ENCODE assay signal across 25 mouse cellular contexts in genomic region chr11:99846746-99847145, GRCm38 (mm10). TPM values are rescaled to one million over a fixed set of nuclear protein-coding genes. Genes with fewer than 3 reads are reported as not detected.
DNase-seq lines count a peak whose midpoint lies in the region; ATAC-seq and TF ChIP-seq lines count a peak whose summit lies in the region.
"Had no signal": no experiment of that assay in that cellular context is flagged by ENCODE, and none has a peak within 500 bp of the region (broad histone marks: within the 10 kb centered on the region; RNA-seq: fewer than 3 reads in every experiment).

No protein-coding gene starts in this region.

- peak overlapping the region; percentile 14 for H3K4me3 ChIP-seq in megakaryocyte, embryonic 14.5 days (replicated peaks)
- H3K4me3 ChIP-seq in myocyte: no peak overlapping the region
- H3K4me3 ChIP-seq: embryonic facial prominence, embryonic 10.5 days; embryonic facial prominence, embryonic 12.5 days; forebrain, embryonic 15.5 days had no signal

- no peak for TF ChIP-seq POLR2A in myocyte (IDR thresholded peaks at IDR 0.05; ENCODE audit: insufficient read length, low read depth)

- H3K79me2 ChIP-seq in myocyte (ENCODE audit: control insufficient read depth, insufficient read depth): no peaks in the 10 kb centered on the region

- H3K4me1 ChIP-seq in megakaryocyte, embryonic 14.5 days: no peaks in the 10 kb centered on the region
- H3K4me1 ChIP-seq: embryonic facial prominence, embryonic 10.5 days; embryonic facial prominence, embryonic 12.5 days had no signal

- no peaks in the 10 kb centered on the region for H3K27me3 ChIP-seq in megakaryocyte, embryonic 14.5 days (replicated peaks)
- H3K27me3 ChIP-seq in myocyte (ENCODE audit: control insufficient read depth, insufficient read depth, insufficient read length): no peaks in the 10 kb centered on the region
- H3K27me3 ChIP-seq: embryonic facial prominence, embryonic 12.5 days; forebrain, embryonic 15.5 days had no signal

- H3ac ChIP-seq in myocyte (ENCODE audit: control insufficient read depth, insufficient read length): no peak overlapping the region

- H3K9me3 ChIP-seq in megakaryocyte, embryonic 14.5 days: no peaks in the 10 kb centered on the region
- H3K9me3 ChIP-seq: embryonic facial prominence, embryonic 10.5 days; embryonic facial prominence, embryonic 12.5 days; forebrain, embryonic 15.5 days had no signal

- no peaks in the 10 kb centered on the region for H3K36me3 ChIP-seq in megakaryocyte, embryonic 14.5 days (replicated peaks; ENCODE audit: low read length)
- no peaks in the 10 kb centered on the region for H3K36me3 ChIP-seq in myocyte (ENCODE audit: control insufficient read depth, insufficient read depth)
- H3K36me3 ChIP-seq: embryonic facial prominence, embryonic 10.5 days; embryonic facial prominence, embryonic 12.5 days; forebrain, embryonic 15.5 days had no signal

- DNase-seq in cerebellum, postnatal 10 days: peak; percentile 8 to 11
- DNase-seq in cerebellum, adult 11-12 months: no peak
- DNase-seq in kidney, postnatal 25 days: no peak
- DNase-seq: adrenal gland, adult 8-10 months; adrenal gland, postnatal 14 days; adrenal gland, postnatal 36 days; B cell, adult 2 months; cerebellum, adult 18-20 months; cerebellum, adult 8-10 months; cerebellum, adult 9-11 months; cerebellum, postnatal 25 days; forebrain, postnatal 0 days had no signal

- H3K4me2 ChIP-seq in myocyte (ENCODE audit: low read depth): no peak overlapping the region
- H3K4me2 ChIP-seq: embryonic facial prominence, embryonic 12.5 days; forebrain, embryonic 15.5 days had no signal

- ATAC-seq in megakaryocyte, adult 5-6 weeks (ENCODE audit: poor library complexity, severe bottlenecking): no peak
- ATAC-seq: activated CD4-positive, CD25-positive, alpha-beta regulatory T cell, adult 4 months; forebrain, embryonic 15.5 days; forebrain, postnatal 0 days; Patski had no signal

TF ChIP-seq in myocyte, 11 proteins besides CTCF, POLR2A, EP300 and RAD21:
- TF ChIP-seq TCF12 (IDR thresholded peaks at IDR 0.05; ENCODE audit: insufficient read depth, poor library complexity, severe bottlenecking): no peak
- no peak for TF ChIP-seq CEBPB (IDR thresholded peaks at IDR 0.05; ENCODE audit: insufficient read depth, poor library complexity, severe bottlenecking)
- TF ChIP-seq TCF3 (IDR thresholded peaks at IDR 0.05; ENCODE audit: insufficient read length, low read depth): no peak
- TF ChIP-seq MAX (IDR thresholded peaks at IDR 0.05; ENCODE audit: low read depth): no peak
- no peak for TF ChIP-seq SRF (IDR thresholded peaks at IDR 0.05; ENCODE audit: control insufficient read depth, insufficient read length, low read depth)
- TF ChIP-seq POLR2AphosphoS2 (IDR thresholded peaks at IDR 0.05; ENCODE audit: insufficient read length, low read depth): no peak
- TF ChIP-seq USF1 (IDR thresholded peaks at IDR 0.05; ENCODE audit: low read depth): no peak
- peak in 2 of 3 experiments; percentile 39 to 56 for TF ChIP-seq MYOD1 (IDR thresholded peaks at IDR 0.05; ENCODE audit: control insufficient read depth in 1 of 3, insufficient read length in 2 of 3, low read depth in 2 of 3)
- no peak for TF ChIP-seq REST (IDR thresholded peaks at IDR 0.05; ENCODE audit: insufficient read depth, insufficient read length)
- TF ChIP-seq MYOG (IDR thresholded peaks at IDR 0.05; ENCODE audit: control insufficient read depth in 1 of 3, insufficient read depth in 1 of 3, insufficient read length in 2 of 3, low read depth in 2 of 3): peak in 2 of 3 experiments; percentile 2 to 32
- TF ChIP-seq E2F4 (IDR thresholded peaks at IDR 0.05; ENCODE audit: insufficient read depth): no peak

RNA-seq across cellular contexts. Expression of gene Krtap4-16, which starts 4.7 kb away (rescaled TPM):
- polyA plus RNA-seq in megakaryocyte, embryonic 14.5 days (2012; ENCODE audit: insufficient read depth, low replicate concordance): not detected in 2 replicates
- not detected in 2 replicates for total RNA-seq in megakaryocyte, adult 5-6 weeks (2015)
- not detected in 2 replicates for total RNA-seq in megakaryocyte, adult 5-6 weeks (2017)
- polyA plus RNA-seq in myocyte (2012; fragmentation: generic; extraction: Trizol): not detected
- total RNA-seq: adrenal gland, adult 18-20 months; adrenal gland, adult 8-10 months; adrenal gland, postnatal 14 days; adrenal gland, postnatal 36 days; ES-E14; forebrain, postnatal 0 days had no signal
- polyA plus RNA-seq: activated CD4-positive, CD25-positive, alpha-beta regulatory T cell, adult 4 months; cortical plate, adult 2 months; embryonic facial prominence, embryonic 10.5 days; embryonic facial prominence, embryonic 12.5 days; embryonic facial prominence, embryonic 14.5 days; forebrain, embryonic 11.5 days; forebrain, embryonic 15.5 days; forebrain, postnatal 0 days; Patski had no signal

RNA-seq across cellular contexts. Expression of gene 2300003K06Rik, which starts 8.9 kb away (rescaled TPM):
- not detected in 2 replicates for polyA plus RNA-seq in megakaryocyte, embryonic 14.5 days (2012; ENCODE audit: insufficient read depth, low replicate concordance)
- not detected in 2 replicates for total RNA-seq in megakaryocyte, adult 5-6 weeks (2015)
- total RNA-seq in megakaryocyte, adult 5-6 weeks (2017): not detected in 2 replicates
- polyA plus RNA-seq in myocyte (2012; fragmentation: generic; extraction: Trizol): not detected
- total RNA-seq: adrenal gland, adult 18-20 months; adrenal gland, adult 8-10 months; adrenal gland, postnatal 14 days; adrenal gland, postnatal 36 days; ES-E14; forebrain, postnatal 0 days had no signal
- polyA plus RNA-seq: activated CD4-positive, CD25-positive, alpha-beta regulatory T cell, adult 4 months; cortical plate, adult 2 months; embryonic facial prominence, embryonic 10.5 days; embryonic facial prominence, embryonic 12.5 days; embryonic facial prominence, embryonic 14.5 days; forebrain, embryonic 11.5 days; forebrain, embryonic 15.5 days; forebrain, postnatal 0 days; Patski had no signal

RNA-seq across cellular contexts. Expression of gene Gm11568, which starts 11.0 kb away (rescaled TPM):
- polyA plus RNA-seq in megakaryocyte, embryonic 14.5 days (2012; ENCODE audit: insufficient read depth, low replicate concordance): not detected in 2 replicates
- not detected in 2 replicates for total RNA-seq in megakaryocyte, adult 5-6 weeks (2015)
- not detected in 2 replicates for total RNA-seq in megakaryocyte, adult 5-6 weeks (2017)
- polyA plus RNA-seq in myocyte (2012; fragmentation: generic; extraction: Trizol): not detected
- total RNA-seq: adrenal gland, adult 18-20 months; adrenal gland, adult 8-10 months; adrenal gland, postnatal 14 days; adrenal gland, postnatal 36 days; ES-E14; forebrain, postnatal 0 days had no signal
- polyA plus RNA-seq: activated CD4-positive, CD25-positive, alpha-beta regulatory T cell, adult 4 months; cortical plate, adult 2 months; embryonic facial prominence, embryonic 10.5 days; embryonic facial prominence, embryonic 12.5 days; embryonic facial prominence, embryonic 14.5 days; forebrain, embryonic 11.5 days; forebrain, embryonic 15.5 days; forebrain, postnatal 0 days; Patski had no signal

RNA-seq across cellular contexts. Expression of gene Gm11559, which starts 17.5 kb away (rescaled TPM):
- not detected in 2 replicates for polyA plus RNA-seq in megakaryocyte, embryonic 14.5 days (2012; ENCODE audit: insufficient read depth, low replicate concordance)
- total RNA-seq in megakaryocyte, adult 5-6 weeks (2015): not detected in 2 replicates
- total RNA-seq in megakaryocyte, adult 5-6 weeks (2017): not detected in 2 replicates
- polyA plus RNA-seq in myocyte (2012; fragmentation: generic; extraction: Trizol): not detected
- total RNA-seq: adrenal gland, adult 18-20 months; adrenal gland, adult 8-10 months; adrenal gland, postnatal 14 days; adrenal gland, postnatal 36 days; ES-E14; forebrain, postnatal 0 days had no signal
- polyA plus RNA-seq: activated CD4-positive, CD25-positive, alpha-beta regulatory T cell, adult 4 months; cortical plate, adult 2 months; embryonic facial prominence, embryonic 10.5 days; embryonic facial prominence, embryonic 12.5 days; embryonic facial prominence, embryonic 14.5 days; forebrain, embryonic 11.5 days; forebrain, embryonic 15.5 days; forebrain, postnatal 0 days; Patski had no signal

RNA-seq across cellular contexts. Expression of gene Krtap9-1, which starts 26.4 kb away (rescaled TPM):
- not detected in 2 replicates for polyA plus RNA-seq in megakaryocyte, embryonic 14.5 days (2012; ENCODE audit: insufficient read depth, low replicate concordance)
- not detected in 2 replicates for total RNA-seq in megakaryocyte, adult 5-6 weeks (2015)
- total RNA-seq in megakaryocyte, adult 5-6 weeks (2017): not detected in 2 replicates
- polyA plus RNA-seq in myocyte (2012; fragmentation: generic; extraction: Trizol): not detected
- total RNA-seq: adrenal gland, adult 18-20 months; adrenal gland, adult 8-10 months; adrenal gland, postnatal 14 days; adrenal gland, postnatal 36 days; ES-E14; forebrain, postnatal 0 days had no signal
- polyA plus RNA-seq: activated CD4-positive, CD25-positive, alpha-beta regulatory T cell, adult 4 months; cortical plate, adult 2 months; embryonic facial prominence, embryonic 10.5 days; embryonic facial prominence, embryonic 12.5 days; embryonic facial prominence, embryonic 14.5 days; forebrain, embryonic 11.5 days; forebrain, embryonic 15.5 days; forebrain, postnatal 0 days; Patski had no signal

Comparison
In these comparisons a context has a peak if more than half of its experiments do, and no peak if none do; other contexts are left out.
1. DNase-seq: peak in cerebellum, postnatal 10 days (2 of 2); none in cerebellum, adult 11-12 months (single experiment) and kidney, postnatal 25 days (0 of 2).